Mouse (Mus musculus): Measurements from ENCODE around the gene 1700122O11Rik.

DNA sequence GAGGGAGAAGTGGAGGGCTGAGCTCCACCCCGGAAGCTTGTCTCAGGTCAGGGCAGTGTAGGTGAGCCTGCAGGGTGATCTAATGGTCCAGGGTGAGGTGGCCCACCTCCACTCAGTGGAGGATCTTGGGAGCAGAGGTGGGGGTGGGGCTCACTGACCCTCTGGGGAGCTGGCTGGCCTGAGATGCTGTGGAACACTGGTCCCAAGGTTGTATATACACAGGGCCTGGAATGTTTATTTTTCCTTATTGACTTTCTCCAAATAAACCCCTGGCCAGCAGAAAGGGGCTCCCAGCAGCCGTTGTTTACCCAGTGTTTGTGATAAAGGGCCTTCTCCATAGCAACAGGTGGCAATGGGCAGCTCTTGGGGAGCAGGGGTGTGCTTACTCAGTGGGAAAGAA is 18.5 kb downstream of the 1700122O11Rik start:
- TF ChIP-seq CTCF (IDR thresholded peaks at IDR 0.05; ENCODE audit: extremely low read depth, insufficient read depth, insufficient read length, insufficient replicate concordance) (no peak), POLR2A (IDR thresholded peaks at IDR 0.05; ENCODE audit: low read depth, low read length) (no peak)

All from spleen, adult 2 months (tissue).